Mouse (Mus musculus): ENCODE results near the gene Omt2a. TPM values are rescaled to one million over a fixed set of nuclear protein-coding genes. Genes with fewer than 3 reads are reported as not detected.

Gene Omt2a
- polyA plus RNA-seq, 1 experiment = not detected

Other genes starting within 250 kb of the Omt2a start
- gene Fbxo9, start 205.7 kb downstream of the Omt2a start, polyA plus RNA-seq (2012; rRNA removed) = 61.9 and 77.0 TPM in 2 replicates
- 45.0 and 55.6 TPM in 2 replicates for gene Ick, start 205.6 kb downstream of the Omt2a start, polyA plus RNA-seq (2012; rRNA removed)
- gene Gsta4, start 132.0 kb downstream of the Omt2a start, polyA plus RNA-seq (2012; rRNA removed) = 10.6 and 14.7 TPM in 2 replicates
- 0.19 TPM in 1 of 2 replicates, not detected in the other for gene Gsta1, start 84.1 kb downstream of the Omt2a start, polyA plus RNA-seq (2012; rRNA removed)
- not detected in 2 replicates for gene Gm3776, start 57.7 kb downstream of the Omt2a start, polyA plus RNA-seq (2012; rRNA removed)
- gene Gm10639, start 24.9 kb downstream of the Omt2a start, polyA plus RNA-seq (2012; rRNA removed) = not detected in 2 replicates
- not detected in 2 replicates for gene Omt2b, start 12.8 kb upstream of the Omt2a start, polyA plus RNA-seq (2012; rRNA removed)
- gene Gsta2, start 41.0 kb upstream of the Omt2a start, polyA plus RNA-seq (2012; rRNA removed) = 0.20 TPM in 1 of 2 replicates, not detected in the other
- gene Dppa5a, start 53.4 kb upstream of the Omt2a start, polyA plus RNA-seq (2012; rRNA removed) = 4.1 and 4.5 TPM in 2 replicates
- gene Ooep, start 63.9 kb upstream of the Omt2a start, polyA plus RNA-seq (2012; rRNA removed) = 3.9 TPM in 2 replicates
- 0.27 and 0.42 TPM in 2 replicates for gene Ddx43, start 81.0 kb upstream of the Omt2a start, polyA plus RNA-seq (2012; rRNA removed)
- gene Cgas, start 128.4 kb upstream of the Omt2a start, polyA plus RNA-seq (2012; rRNA removed) = 0.67 and 0.97 TPM in 2 replicates
- gene Mto1, start 133.4 kb upstream of the Omt2a start, polyA plus RNA-seq (2012; rRNA removed) = 23.8 and 25.0 TPM in 2 replicates
- 0.40 and 0.55 TPM in 2 replicates for gene Gm17324, start 134.0 kb upstream of the Omt2a start, polyA plus RNA-seq (2012; rRNA removed)
- 6,510 and 8,462 TPM in 2 replicates for gene Eef1a1, start 174.4 kb upstream of the Omt2a start, polyA plus RNA-seq (2012; rRNA removed)

Measured in brain, embryonic 14.5 days (tissue).